Mouse (Mus musculus) CD4-positive naive resting alpha-beta T cell, adult 76 days (primary cell): ENCODE measurements around the gene Tmem121b. TPM values are rescaled to one million over a fixed set of nuclear protein-coding genes. Genes with fewer than 3 reads are reported as not detected.

Experiments used
- total RNA-seq: library from RNA; stranded (reverse); gene quantifications from one replicate; pipeline ENCODE4 v1.2.4, GENCODE M21; 2023

Gene Tmem121b
- 0.53 TPM for total RNA-seq

GRCm38 (mm10) chr6:120493374-120494181 is at the start of gene Tmem121b:
Gene Tmem121b, minus strand, starts transcription at chr6:120493807.

GRCm38 (mm10) chr6:120531020-120531965 is 37.7 kb upstream of the Tmem121b start, which contains the start of gene Hdhd5:
Gene Hdhd5, minus strand, starts transcription at chr6:120531319.

GRCm38 (mm10) chr6:120463086-120463871 is 30.3 kb downstream of the Tmem121b start, which contains the start of gene Il17ra:
Gene Il17ra, plus strand, starts transcription at chr6:120463247.

Other genes starting within 250 kb of the Tmem121b start
- not detected for gene D330020A13Rik, start 199.4 kb downstream of the Tmem121b start, total RNA-seq
- not detected for gene B4galnt3, start 199.2 kb downstream of the Tmem121b start, total RNA-seq
- 207 TPM for gene Kdm5a, start 129.7 kb downstream of the Tmem121b start, total RNA-seq
- 11.0 TPM for gene Ccdc77, start 129.4 kb downstream of the Tmem121b start, total RNA-seq
- gene Il17ra, start 30.6 kb downstream of the Tmem121b start, total RNA-seq, result 185 TPM
- gene Hdhd5, start 37.5 kb upstream of the Tmem121b start, total RNA-seq, result 91.9 TPM
- 5.8 TPM for gene Cecr2, start 172.6 kb upstream of the Tmem121b start, total RNA-seq